Mouse (Mus musculus) heart, embryonic 16.5 days (tissue): ENCODE data around the gene Ppm1l. TPM values are rescaled to one million over a fixed set of nuclear protein-coding genes. Genes with fewer than 3 reads are reported as not detected.
A peak's percentile ranks its signal among the peaks of the same experiment; 100 is the strongest.

Source experiments
- ATAC-seq: fragments of 200-750 bp; cut with Nextera tagmentation; replicated peaks from 2 replicates; pipeline ENCODE4 v1.8.0; 2017; ENCODE audit warnings: moderate number of reproducible peaks; ENCODE audit not compliant: insufficient read depth, low FRiP score; ENCODE audit errors: extremely low read depth
- H3K27ac ChIP-seq: fragments of 300-500 bp; sonication (generic); 2 replicates; pipeline ENCODE4 v1.5.1; 2014; ENCODE audit warnings: mild to moderate bottlenecking, low read length, control low read depth, moderate library complexity
- H3K27me3 ChIP-seq: fragments of 300-500 bp; sonication (generic); 2 replicates; pipeline ENCODE4 v1.6.1; 2014; ENCODE audit warnings: low read length, mixed read lengths; ENCODE audit not compliant: control insufficient read depth, insufficient read depth
- H3K36me3 ChIP-seq: fragments of 300-500 bp; sonication (generic); 2 replicates; pipeline ENCODE4 v1.6.1; 2014; ENCODE audit not compliant: control insufficient read depth, insufficient read depth
- H3K4me1 ChIP-seq: fragments of 300-500 bp; sonication (generic); 2 replicates; pipeline ENCODE4 v1.6.1; 2014; ENCODE audit warnings: low read length, mixed read lengths; ENCODE audit not compliant: control insufficient read depth, insufficient read depth
- H3K4me2 ChIP-seq: fragments of 300-500 bp; sonication (generic); 2 replicates; pipeline ENCODE4 v1.6.1; 2014; ENCODE audit warnings: low read depth, mild to moderate bottlenecking, control low read depth, low read length
- H3K4me3 ChIP-seq: fragments of 300-500 bp; sonication (generic); 2 replicates; pipeline ENCODE4 v1.5.1; 2014; ENCODE audit warnings: mild to moderate bottlenecking, control low read depth, low read length
- H3K9ac ChIP-seq: fragments of 300-500 bp; sonication (generic); 2 replicates; pipeline ENCODE4 v1.6.1; 2014; ENCODE audit warnings: low read length, control low read depth
- H3K9me3 ChIP-seq: fragments of 300-500 bp; sonication (generic); replicated peaks from 2 replicates; pipeline ENCODE4 v1.6.1; 2016; ENCODE audit warnings: low read length; ENCODE audit not compliant: control insufficient read depth
- WGBS: fragments of 180-500 bp; shearing (Covaris S2); extraction: QIAGEN DNeasy Blood & Tissue Kit; methylation state at CpG from one replicate; pipeline ENCODE4 v1.1.7; 2014; 5-methylcytosine and 5-hydroxymethylcytosine counted together
- polyA plus RNA-seq: library from polyadenylated mRNA; unstranded; fragments of >200 nt; fragmentation: Nextera tagmentation; extraction: Ambion mirVana; gene quantifications from 2 replicates; pipeline ENCODE4 v1.2.1, GENCODE M21; 2015

The Ppm1l gene
- polyA plus RNA-seq, 1 experiment from 2014 or later, result 8.4 TPM

- Histone ChIP-seq H3K4me1 (peaks cover 7% of the 10 kb centered on the region), H3K36me3 (no peaks in the 10 kb centered on the region), H3K27ac (peak overlapping the region; percentile 22), H3K4me3 (no peak overlapping the region), H3K9me3 (peaks cover 2% of the 10 kb centered on the region; the same call in 1 of the 2 replicates), H3K9ac (no peak overlapping the region), H3K27me3 (no peaks in the 10 kb centered on the region), H3K4me2 (no peak overlapping the region)
- 49% methylated on average over 4 of the region's 4 CpGs for WGBS
- ATAC-seq, result peak; percentile 58; the same call in 1 of the 2 replicates
Observed at GRCm38 (mm10) chr3:69427259-69427658, 110.6 kb downstream of the Ppm1l start.

GRCm38 (mm10) chr3:69428221-69428620 is 111.6 kb downstream of the Ppm1l start:
- no peaks in the 10 kb centered on the region for H3K36me3 ChIP-seq
- H3K4me1 ChIP-seq, result peaks cover 7% of the 10 kb centered on the region
- WGBS, result 77% methylated on average over 3 of the region's 3 CpGs
- no peak overlapping the region for H3K27ac ChIP-seq
- H3K9me3 ChIP-seq, result no peaks in the 10 kb centered on the region
- no peak overlapping the region for H3K4me3 ChIP-seq
- H3K27me3 ChIP-seq, result no peaks in the 10 kb centered on the region
- no peak overlapping the region for H3K4me2 ChIP-seq
- ATAC-seq, result no peak
- H3K9ac ChIP-seq, result no peak overlapping the region

GRCm38 (mm10) chr3:69429319-69429718 is 112.7 kb downstream of the Ppm1l start:
- Histone ChIP-seq H3K27ac (no peak overlapping the region), H3K27me3 (no peaks in the 10 kb centered on the region), H3K4me3 (no peak overlapping the region), H3K36me3 (no peaks in the 10 kb centered on the region), H3K9ac (no peak overlapping the region), H3K9me3 (no peaks in the 10 kb centered on the region), H3K4me1 (peaks cover 11% of the 10 kb centered on the region), H3K4me2 (no peak overlapping the region)
- no peak for ATAC-seq
- 82% methylated on average over 5 of the region's 5 CpGs for WGBS

GRCm38 (mm10) chr3:69433580-69433979 is 116.9 kb downstream of the Ppm1l start:
- Histone ChIP-seq H3K9ac (no peak overlapping the region), H3K9me3 (no peaks in the 10 kb centered on the region), H3K4me3 (no peak overlapping the region), H3K27me3 (no peaks in the 10 kb centered on the region), H3K27ac (peak overlapping the region; percentile 41; the same call in 1 of the 2 replicates), H3K4me1 (peaks cover 4% of the 10 kb centered on the region; the same call in 1 of the 2 replicates), H3K36me3 (no peaks in the 10 kb centered on the region), H3K4me2 (peak overlapping the region; percentile 7)
- 84% methylated on average over 10 of the region's 10 CpGs for WGBS
- ATAC-seq, result no peak

- WGBS, result 33% methylated on average over 12 of the region's 12 CpGs
- H3K9ac ChIP-seq, result peak overlapping the region; percentile 49
- no peaks in the 10 kb centered on the region for H3K27me3 ChIP-seq
- H3K27ac ChIP-seq, result peak overlapping the region; percentile 66
- H3K9me3 ChIP-seq, result no peaks in the 10 kb centered on the region
- H3K4me1 ChIP-seq, result peaks cover 5% of the 10 kb centered on the region
- no peaks in the 10 kb centered on the region for H3K36me3 ChIP-seq
- H3K4me2 ChIP-seq, result peak overlapping the region; percentile 53
- ATAC-seq, result peak; percentile 53
- H3K4me3 ChIP-seq, result peak overlapping the region; percentile 17; the same call in 1 of the 2 replicates
Observed at GRCm38 (mm10) chr3:69438773-69439514, 122.3 kb downstream of the Ppm1l start.

GRCm38 (mm10) chr3:69440761-69441160 is 124.1 kb downstream of the Ppm1l start:
- H3K4me3 ChIP-seq, result no peak overlapping the region
- H3K4me1 ChIP-seq, result peaks cover 5% of the 10 kb centered on the region
- H3K4me2 ChIP-seq, result no peak overlapping the region
- WGBS, result 62% methylated on average over 5 of the region's 5 CpGs
- ATAC-seq, result no peak
- H3K9me3 ChIP-seq, result no peaks in the 10 kb centered on the region
- no peak overlapping the region for H3K9ac ChIP-seq
- H3K27ac ChIP-seq, result no peak overlapping the region
- H3K27me3 ChIP-seq, result no peaks in the 10 kb centered on the region
- H3K36me3 ChIP-seq, result no peaks in the 10 kb centered on the region

- Histone ChIP-seq H3K27me3 (no peaks in the 10 kb centered on the region), H3K4me2 (peak overlapping the region; percentile 36; the same call in 1 of the 2 replicates), H3K9ac (0 out of 2 replicates have a peak overlapping the region, but pooled peaks have one; percentile 25), H3K36me3 (no peaks in the 10 kb centered on the region), H3K4me3 (no peak overlapping the region), H3K27ac (peak overlapping the region; percentile 94), H3K4me1 (peaks cover 14% of the 10 kb centered on the region), H3K9me3 (no peaks in the 10 kb centered on the region)
- peak; percentile 78 for ATAC-seq
- 30% methylated on average over 5 of the region's 5 CpGs for WGBS
Observed at GRCm38 (mm10) chr3:69446989-69447388, 130.3 kb downstream of the Ppm1l start.

- Histone ChIP-seq H3K9ac (no peak overlapping the region), H3K27me3 (no peaks in the 10 kb centered on the region), H3K4me1 (peaks cover 14% of the 10 kb centered on the region), H3K4me2 (no peak overlapping the region), H3K9me3 (no peaks in the 10 kb centered on the region), H3K4me3 (no peak overlapping the region), H3K27ac (no peak overlapping the region), H3K36me3 (no peaks in the 10 kb centered on the region)
- no peak for ATAC-seq
- 74% methylated on average over 3 of the region's 3 CpGs for WGBS
Observed at GRCm38 (mm10) chr3:69449041-69449440, 132.4 kb downstream of the Ppm1l start.

GRCm38 (mm10) chr3:69454330-69454729 is 137.7 kb downstream of the Ppm1l start:
- H3K27me3 ChIP-seq, result no peaks in the 10 kb centered on the region
- H3K4me2 ChIP-seq, result no peak overlapping the region
- H3K27ac ChIP-seq, result no peak overlapping the region
- H3K9ac ChIP-seq, result no peak overlapping the region
- WGBS, result 69% methylated on average over 3 of the region's 3 CpGs
- H3K4me3 ChIP-seq, result no peak overlapping the region
- H3K36me3 ChIP-seq, result no peaks in the 10 kb centered on the region
- no peaks in the 10 kb centered on the region for H3K9me3 ChIP-seq
- no peak for ATAC-seq
- peaks cover 7% of the 10 kb centered on the region for H3K4me1 ChIP-seq
